Mouse (Mus musculus) liver, adult (tissue): ENCODE measurements at regions not wholly inside any gene's neighbourhood (a gene's known extent, or its start where the extent isn't known, plus 50 kb on each side); places are given as distances from the start of the nearest gene placed in this dataset.

Experiments
- GATA4 ChIP-seq: IDR thresholded peaks from 2 replicates; pipeline ENCODE4 v1.6.1; 2014; ENCODE audit warnings: mild to moderate bottlenecking, low read length; ENCODE audit not compliant: insufficient replicate concordance

DNA sequence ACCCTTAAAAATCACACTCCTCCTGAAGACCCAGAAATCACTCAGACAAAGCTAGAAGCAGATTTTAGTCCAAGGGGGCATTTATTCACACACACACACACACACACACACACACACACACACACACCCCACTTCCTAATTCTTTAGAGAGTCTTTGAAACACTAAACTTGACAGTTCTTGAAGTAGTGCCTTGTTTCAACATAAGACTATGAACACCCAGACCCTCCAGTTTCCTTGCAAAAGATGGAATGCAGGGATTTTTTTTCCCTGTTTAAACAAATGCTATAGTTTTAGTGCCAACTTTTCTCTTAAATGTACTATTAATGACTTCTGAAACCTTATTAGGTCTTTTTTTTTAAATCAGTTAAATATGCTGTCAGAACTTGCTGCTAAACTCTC, 279.2 kb upstream of the Fat1 start:
- no peak for TF ChIP-seq GATA4

DNA sequence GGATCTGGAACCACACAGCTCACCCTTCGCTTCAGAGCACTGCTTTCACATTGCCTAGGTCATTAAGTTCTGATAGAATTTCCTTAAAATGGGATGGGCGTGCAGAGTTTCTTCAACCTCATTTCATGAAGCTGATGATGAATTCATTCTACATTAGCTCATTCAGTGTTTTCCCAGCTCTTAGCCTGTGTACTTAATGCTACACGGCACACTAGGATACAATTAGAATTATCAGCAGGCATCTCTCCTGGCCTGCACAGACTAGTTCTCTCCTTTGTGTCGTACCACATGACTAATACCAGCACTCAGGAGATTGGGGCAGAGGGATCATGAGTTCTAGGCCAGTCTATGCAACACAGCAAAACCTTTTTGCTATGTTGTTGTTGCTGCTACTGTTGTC, 278.8 kb upstream of the Fat1 start:
- no peak for TF ChIP-seq GATA4

DNA sequence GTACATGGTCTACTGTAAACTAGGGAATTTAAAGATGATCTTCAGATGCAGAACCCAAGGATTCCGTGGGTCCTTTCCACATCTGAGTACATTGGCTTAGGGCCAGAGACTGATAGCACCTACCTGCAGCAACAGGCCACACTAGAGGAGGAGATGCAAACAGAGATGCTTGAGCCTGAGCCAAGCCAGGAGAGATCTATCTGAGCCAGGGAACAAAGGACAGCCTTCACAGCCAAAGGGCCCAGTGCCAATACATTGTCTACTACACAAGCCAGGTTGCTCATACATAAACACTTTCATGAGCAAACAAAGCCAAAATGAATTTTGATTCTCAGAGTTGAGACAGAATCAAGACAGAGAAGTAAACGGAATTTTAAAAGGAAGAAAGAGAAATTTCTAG, 273.6 kb upstream of the Fat1 start:
- TF ChIP-seq GATA4: no peak

DNA sequence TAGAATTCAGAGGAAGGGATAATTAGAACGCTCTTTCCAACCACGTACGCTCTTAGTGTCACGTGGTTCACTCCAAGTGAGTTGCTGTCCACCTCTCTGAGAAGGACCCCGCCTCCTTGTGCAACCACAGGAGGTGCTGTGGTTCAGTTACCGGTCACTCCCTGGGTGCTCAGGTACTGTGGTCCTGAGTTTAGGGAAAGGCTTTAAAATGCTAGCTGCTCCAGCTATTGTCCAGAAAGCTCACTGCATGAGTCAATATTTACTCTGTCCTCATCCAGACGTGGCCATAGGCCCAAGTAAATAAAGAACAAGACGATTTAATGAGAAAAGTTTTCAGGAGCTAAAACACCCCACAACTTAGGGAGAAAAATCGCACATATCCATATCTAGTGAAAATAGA, 248.1 kb upstream of the Fat1 start:
- no peak for TF ChIP-seq GATA4

DNA sequence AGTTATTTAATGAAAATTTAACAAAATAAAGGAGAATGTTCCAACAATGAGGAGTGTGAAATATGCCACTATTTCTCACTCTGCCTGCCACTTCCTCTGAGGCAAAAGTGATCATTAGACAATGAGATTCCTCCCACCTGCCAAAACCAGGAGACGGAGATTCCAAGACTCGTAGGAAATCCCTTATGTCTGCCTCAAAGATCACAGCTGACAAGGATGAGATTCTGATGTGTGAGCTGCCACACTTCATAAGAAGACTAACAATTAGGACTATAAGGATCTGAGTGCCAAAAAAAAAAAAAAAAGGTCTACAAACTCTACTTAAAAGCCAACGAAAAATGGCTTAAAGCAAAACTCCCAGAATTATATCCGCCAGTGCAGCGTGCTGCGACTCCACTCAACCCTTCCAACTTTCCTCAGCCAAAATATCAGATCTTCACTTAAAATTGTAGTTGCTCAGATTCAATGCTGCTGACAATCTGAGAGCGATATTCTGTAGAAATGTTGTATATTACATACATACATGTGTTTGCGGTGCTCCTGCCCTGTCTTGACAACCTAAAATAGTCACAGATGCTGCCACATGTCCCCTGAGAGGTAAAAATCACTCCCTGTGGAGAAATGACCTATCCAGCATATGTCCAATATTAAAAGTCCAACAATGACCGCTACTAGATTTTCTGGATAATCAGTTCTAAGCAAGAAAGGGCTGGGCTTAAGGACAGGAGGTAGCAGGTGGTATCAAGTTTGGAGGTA, 245.2 kb upstream of the Fat1 start:
- no peak for TF ChIP-seq GATA4

DNA sequence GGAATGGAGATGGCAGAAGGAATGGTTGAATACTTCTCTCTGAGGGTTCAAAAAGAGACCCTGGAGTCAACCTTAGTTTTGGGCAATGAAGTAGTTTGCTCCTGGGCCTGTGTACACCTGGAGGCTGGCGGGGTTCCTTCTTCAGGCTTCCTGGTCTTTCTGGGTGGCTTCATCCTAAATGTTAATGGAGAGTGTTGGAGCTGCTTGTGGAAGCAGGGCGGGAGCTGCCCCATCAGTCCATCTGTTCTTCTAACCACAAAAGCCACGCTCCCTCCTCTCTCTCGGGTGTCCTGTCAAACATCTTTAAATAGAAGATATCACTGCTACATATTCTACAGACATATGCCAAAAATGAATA, 244.7 kb upstream of the Fat1 start:
- no peak for TF ChIP-seq GATA4

DNA sequence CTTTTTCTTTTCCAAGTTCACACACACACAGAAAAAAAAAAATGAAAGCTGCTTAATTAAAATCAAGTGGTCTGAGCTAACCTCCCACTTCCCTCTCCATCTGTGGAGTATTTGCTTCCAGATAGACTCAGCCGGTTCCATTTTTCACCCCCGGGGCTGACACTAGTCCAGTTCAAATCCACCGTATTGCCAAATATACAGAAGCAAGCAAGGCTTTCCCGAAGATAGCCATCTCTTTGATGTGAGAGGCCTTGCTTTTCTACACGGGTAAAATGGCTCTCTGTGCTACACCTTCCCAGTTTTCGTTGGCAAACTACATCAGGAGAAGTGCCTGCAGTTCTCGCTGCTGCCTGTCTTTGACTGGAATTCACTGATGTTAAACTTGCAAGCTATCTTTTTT, 244.1 kb upstream of the Fat1 start:
- TF ChIP-seq GATA4: 0 out of 2 replicates have a peak, but pooled peaks have one; percentile 11

DNA sequence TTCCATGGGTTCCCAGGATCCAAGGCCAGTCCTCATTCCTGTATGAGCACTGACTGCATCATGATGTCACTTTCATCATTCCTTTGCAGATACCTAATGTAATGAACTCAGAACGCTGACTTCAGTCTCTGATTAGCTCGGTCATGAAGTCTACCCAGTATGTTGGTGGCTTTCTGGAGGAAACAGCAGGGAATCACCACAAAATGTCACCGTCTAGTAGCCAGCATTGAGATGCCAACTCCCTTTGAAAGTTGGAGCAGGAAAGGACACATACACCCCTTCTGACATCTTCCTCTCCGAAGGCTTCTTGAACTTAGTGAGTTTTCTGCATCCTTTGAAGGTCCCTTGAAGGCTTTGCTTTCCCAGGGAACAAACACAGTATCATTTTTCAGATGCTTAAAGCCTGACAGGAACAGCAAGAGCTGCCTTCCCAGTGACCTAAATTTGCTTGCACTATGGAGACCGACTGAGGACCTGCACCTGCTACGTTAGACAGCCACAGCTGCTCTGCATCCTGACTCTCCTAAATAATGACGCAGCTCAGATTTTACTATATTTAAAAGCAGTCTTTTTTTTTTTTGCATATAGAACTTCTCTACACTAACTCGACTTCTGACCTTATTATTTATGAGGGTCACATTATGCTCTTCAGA, 243.1 kb upstream of the Fat1 start:
- TF ChIP-seq GATA4: no peak

DNA sequence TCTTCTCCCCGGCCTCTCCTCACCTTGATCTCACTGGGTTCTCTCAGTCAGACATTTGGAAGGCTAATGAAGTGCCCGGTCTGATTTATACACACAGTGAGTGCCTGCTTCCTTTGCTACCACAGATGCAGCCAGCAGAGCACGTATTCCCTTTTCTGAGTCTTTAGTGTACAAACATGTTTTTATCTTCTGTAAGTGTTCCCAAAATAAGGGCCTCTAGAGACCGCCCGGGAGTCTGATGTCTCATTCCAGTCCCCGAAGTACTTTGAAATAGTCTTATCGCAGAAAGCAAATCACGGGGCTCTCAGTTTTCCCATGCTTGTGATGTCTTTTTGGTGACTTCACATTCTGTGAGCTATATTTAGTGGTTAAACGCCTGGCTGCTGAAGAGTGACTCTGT, 240.4 kb upstream of the Fat1 start:
- TF ChIP-seq GATA4: no peak

DNA sequence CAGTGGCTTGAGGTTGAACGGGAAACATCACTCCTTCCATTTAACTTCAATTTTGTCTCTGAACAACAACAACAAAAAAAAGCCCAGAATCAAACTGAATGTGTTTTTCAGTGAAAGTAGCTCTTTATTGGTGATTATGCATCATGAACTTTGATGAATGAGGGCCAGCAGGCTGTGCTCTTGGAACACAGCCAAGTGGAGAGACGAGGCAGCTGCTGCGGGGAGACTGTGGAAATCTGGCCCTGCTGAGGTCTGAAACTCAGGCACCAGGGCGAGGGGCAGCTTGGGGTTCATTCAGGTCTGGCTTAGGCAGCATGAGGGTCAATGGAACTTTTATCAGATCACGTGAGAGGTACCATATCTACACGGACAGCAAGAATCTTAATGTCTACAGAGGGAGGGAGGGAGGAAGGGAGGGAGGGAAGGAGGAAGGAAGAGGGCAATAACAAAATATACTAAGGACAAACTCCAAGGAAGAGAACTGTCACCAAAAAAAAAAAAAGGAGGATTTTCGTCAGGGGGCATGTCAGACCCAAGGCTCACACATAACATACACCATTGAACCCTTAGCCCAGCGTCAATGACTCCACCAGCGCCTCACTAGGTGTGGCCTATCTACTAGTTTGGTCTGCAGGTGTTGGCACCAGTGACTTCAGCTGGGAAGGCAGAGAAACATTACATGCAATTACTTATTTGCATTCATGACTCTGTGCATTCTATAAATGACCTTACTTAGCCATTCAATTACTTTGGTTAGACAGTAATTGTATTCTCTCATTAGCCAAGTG, 239.0 kb upstream of the Fat1 start:
- TF ChIP-seq GATA4: no peak

DNA sequence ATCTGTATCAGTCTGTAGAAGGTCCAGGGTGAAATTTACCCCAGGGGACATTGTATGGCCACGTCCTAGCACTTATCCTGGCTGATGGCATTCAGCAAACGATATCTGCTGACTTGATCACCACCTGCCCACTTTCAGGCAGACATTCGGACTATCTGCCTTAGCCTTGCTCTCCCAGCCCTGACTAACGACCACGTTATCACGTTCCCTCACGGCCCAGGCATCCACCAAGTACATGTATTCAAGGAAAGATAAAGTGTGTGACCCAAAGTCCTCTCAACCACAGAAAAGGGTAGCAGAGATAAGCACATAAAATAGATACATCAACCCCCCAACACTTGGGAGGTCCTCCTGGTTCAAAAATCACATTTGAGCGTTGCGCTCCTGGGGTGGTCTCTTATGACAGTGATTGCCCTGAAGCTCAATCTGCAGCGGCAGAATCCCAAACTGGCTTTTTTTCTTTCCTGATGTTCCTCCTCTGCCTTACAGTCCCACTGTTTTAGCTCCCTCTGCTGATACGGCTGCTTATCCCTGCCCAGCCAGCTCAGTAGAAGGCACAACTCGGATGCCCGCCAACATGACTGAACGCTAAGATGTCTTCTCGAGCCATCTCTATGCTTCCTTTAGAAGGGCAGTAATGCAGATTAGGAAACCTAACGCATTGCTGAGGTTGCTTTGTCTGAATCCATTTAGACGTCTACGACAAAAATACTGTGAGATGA, 235.7 kb upstream of the Fat1 start:
- no peak for TF ChIP-seq GATA4

DNA sequence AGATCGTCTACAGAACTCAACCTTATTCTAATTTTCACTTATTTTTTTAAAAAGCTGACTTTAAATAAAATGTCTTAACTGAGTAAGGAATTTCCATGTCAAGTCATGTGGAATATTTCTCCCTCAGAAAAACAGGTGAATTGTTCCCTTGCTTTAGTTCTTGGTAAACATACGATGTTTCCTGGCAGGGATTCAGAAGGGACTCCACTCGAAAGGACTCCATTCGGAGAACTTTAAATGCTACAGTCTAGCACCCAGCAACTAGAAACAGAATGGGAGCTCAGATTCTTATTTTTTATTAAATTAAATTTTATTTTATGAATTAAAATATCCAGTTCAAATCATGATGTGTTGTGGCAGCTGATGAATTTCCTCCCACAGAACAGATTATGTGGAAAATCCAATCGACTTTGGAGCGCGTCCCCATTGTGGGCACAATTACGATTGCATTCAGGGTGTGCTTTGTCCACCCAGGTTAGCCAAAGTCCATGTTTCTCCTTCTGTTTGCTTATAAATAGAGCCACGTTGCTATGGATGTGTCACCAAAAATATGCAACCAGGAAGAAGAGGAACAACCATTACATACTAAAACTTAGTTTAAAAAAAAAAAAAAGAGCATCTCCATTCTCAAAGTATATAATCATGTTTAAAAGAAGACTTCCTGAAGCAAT, 230.5 kb upstream of the Fat1 start:
- no peak for TF ChIP-seq GATA4

DNA sequence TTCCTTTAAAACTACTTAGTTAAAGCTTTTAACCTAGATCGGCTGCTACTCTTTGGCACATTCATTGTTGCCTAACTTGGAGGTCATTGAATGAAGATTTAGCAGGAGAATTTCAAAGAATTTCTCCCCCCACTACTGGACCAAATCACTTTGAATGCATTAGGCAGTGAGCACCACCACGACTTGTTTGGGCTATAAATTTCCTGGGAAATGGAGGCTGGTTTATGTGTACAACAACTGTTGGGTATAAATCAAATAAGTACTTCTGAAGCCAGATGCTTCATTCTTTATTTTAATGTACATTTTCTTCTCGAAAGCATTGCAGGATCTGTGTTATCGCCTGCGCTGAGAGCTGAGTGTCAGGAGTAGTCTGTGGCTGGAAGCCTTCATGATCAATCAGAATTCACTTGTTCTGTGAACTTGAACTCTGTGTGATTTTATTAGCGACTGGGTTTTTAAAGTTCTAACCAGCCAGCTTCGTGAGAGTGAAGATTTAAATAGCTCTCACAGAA, 226.5 kb upstream of the Fat1 start:
- no peak for TF ChIP-seq GATA4

DNA sequence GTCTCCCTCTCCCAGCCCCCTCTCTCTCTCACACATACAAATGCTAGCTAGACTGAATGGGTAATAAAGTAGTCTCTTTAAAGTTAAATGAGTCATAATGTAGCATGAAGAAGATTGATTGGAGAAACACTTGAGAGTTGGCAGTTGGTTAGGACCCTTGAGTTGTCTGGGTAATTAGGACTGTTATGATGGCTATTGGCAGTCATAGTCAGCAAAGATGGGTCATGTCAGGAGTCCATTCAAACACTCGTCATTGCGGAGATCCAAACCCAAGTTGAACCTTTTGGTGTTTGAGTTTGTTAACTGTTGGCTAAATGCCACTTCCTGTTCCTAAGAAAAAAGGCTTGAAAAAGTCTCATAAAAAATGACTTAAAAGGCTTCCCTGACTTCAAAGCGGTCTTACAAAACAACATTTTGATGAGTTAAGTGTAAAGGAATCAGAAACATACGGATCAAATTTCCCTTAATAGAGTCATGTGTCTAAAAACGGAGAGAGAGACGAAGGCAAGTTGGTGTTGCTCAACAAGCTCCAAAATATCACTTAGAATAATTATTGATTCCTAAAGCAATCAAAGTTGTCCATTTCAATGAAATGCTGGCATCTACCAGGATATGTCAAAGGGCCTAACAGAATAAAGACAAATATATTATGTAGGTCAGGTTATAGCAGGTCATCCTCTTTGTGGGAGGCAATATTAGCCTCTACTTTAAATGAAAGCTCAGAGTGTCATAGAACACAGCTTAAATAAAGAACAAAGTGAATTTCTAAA, 225.9 kb upstream of the Fat1 start:
- TF ChIP-seq GATA4: no peak

DNA sequence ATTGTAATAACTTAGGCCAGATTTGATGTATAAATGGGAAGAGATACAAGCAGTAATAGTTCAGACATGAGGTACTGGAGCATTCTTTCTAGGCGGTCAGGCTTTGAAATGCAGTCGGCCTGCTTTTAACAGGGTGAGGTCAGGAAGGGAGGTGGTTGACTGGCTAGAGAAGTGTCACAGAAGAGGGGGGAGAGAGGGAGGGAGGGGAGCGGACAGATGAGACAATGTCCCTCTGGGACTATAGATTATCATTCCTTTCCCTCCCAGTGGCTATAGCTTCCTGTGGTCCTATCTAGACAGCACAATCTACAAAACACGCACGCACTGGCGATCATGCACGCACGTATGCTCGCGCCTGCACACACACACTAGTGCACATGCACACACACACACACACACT, 200.7 kb upstream of the Fat1 start:
- no peak for TF ChIP-seq GATA4

DNA sequence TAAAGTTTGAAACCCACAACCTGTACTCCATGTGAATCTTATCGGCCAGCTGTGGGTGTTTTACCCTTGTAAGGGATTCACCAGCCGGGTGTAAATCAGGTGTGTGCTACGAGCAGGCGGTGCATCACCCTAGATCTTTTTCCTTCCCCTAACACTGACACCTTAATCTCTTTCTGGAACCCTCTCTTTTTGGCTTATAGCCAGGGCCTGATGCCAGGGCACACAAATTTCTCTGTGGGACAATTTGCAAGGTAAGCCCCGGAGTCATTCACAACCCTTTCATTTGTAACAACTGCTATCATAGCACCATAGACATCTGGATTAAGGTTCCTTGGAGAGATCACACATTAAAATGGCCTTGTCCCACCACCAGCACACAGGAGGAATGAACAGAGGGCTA, 199.4 kb upstream of the Fat1 start:
- TF ChIP-seq GATA4: no peak
